In the genomic region with DNA sequence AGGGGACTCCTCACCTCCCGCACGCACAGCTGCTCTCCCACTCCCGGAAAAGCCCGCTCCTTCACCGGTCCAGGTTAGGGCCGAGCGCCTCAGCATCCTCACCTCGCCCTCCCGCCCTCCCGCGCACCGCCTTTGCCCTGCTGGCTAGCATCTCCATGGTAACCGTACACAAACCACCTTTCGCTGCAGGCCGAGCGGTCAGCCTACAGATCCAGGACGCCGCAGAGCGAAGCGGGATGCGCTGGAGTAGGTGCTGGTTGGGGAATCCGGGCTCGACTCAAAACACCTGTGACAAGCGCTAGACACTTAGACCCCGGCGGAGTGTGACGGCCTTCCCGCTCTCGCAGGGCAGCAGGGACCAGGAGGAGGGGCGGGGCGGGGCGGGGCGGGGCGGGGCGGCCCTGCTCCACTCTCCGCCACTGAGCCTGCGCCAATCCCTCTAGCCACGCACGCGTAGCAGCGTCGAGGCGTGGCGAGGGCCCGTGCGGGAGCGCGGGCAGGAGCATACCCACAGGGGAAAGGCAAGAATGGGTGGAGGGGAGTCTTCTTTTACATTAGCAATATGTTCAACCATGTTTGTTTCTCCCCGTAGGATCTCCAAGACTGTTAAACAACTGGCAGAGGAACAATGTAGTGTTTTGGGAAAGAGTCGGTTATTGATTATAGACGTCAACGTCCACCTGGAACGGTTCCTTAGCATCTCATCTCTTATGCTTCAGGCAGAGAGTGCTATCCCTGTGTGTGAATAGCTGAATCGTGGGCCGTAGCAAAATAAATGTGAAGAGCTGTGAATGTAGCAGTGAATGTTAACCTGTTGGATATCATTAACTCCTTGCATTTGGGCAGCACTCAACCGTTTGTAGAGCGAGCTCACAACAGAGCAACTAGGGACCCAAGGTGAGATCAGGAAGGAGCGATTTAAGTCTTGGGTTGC, we compare ENCODE assay signal across 8 mouse cellular contexts. TPM values are rescaled to one million over a fixed set of nuclear protein-coding genes. Genes with fewer than 3 reads are reported as not detected.
A peak's percentile ranks its signal among the peaks of the same experiment; 100 is the strongest.
DNase-seq lines count a peak whose midpoint lies in the region; ATAC-seq and TF ChIP-seq lines count a peak whose summit lies in the region.

A gene (minus strand): TSS at position 427 of the 934 bp plus-strand sequence.

- peaks cover 2% of the 10 kb centered on the region; the same call in 1 of the 2 replicates for H3K4me1 ChIP-seq in cortical plate, adult 2 months (ENCODE audit: control insufficient read depth, insufficient read depth, low read length)

- ATAC-seq in inflammation-experienced regulatory T-cells, adult 6 months: peak; percentile 87
- peak; percentile 93 for ATAC-seq in megakaryocyte progenitor cell, adult 5-6 weeks (replicated peaks; ENCODE audit: poor library complexity)

- TF ChIP-seq POLR2A in cortical plate, adult 2 months (IDR thresholded peaks at IDR 0.05; ENCODE audit: extremely low read depth, insufficient read depth, low read length): peak; percentile 95

- no peak for TF ChIP-seq CTCF in cortical plate, adult 2 months (IDR thresholded peaks at IDR 0.05; ENCODE audit: extremely low read depth, insufficient read depth, low read length)

- H3K27ac ChIP-seq in cortical plate, adult 2 months (ENCODE audit: insufficient read depth, low read length): no peak within 1 kb of the TSS

- H3K4me3 ChIP-seq in cortical plate, adult 2 months (ENCODE audit: insufficient read depth, low read length): peak within 1 kb of the TSS; percentile 75

- intact Hi-C loops in gastrocnemius, postnatal 14 days (cut with DNase I; ENCODE audit: low total_unique reads): no loop called here
- intact Hi-C loops in left cerebral cortex, postnatal 14 days (cut with DNase I): loop anchor here (5.0 kb wide), 1 partner anchor 259 kb away; a partner anchor contains a TSS

- peak; percentile 56 to 68 for DNase-seq in adrenal gland, adult 18-20 months (ENCODE audit: low spot score in 2 of 2)
- peak; percentile 70 for DNase-seq in gastrocnemius, postnatal 14 days
- DNase-seq in left cerebral cortex, postnatal 14 days (ENCODE audit: low spot score in 2 of 2): peak; percentile 61 to 78
- peak; percentile 73 for DNase-seq in right cerebral cortex, postnatal 14 days
- DNase-seq in yolk sac, embryonic 10.5 days (ENCODE audit: low spot score): peak; percentile 82

RNA-seq across cellular contexts. Expression of the gene that starts here (rescaled TPM):
- 1 to 10 TPM; 1.2 to 2.0 TPM for total RNA-seq in adrenal gland, adult 18-20 months (2021)
- 14.4 and 14.5 TPM in 2 replicates for polyA plus RNA-seq in cortical plate, adult 2 months (2012; rRNA removed)
- under 1 TPM; 0.29 to 0.47 TPM for total RNA-seq in gastrocnemius, postnatal 14 days (2021)
- under 1 TPM; 0.49 to 0.89 (median 0.77) TPM for polyA plus RNA-seq in inflammation-experienced regulatory T-cells, adult 6 months (2017; shearing (Covaris generic))
- total RNA-seq in left cerebral cortex, postnatal 14 days (2021): 10 to 100 TPM; 14.2 to 18.0 TPM
- 0.85 and 1.7 TPM in 2 replicates for total RNA-seq in megakaryocyte progenitor cell, adult 5-6 weeks (2015)
- 0.46 TPM in 1 of 2 replicates, not detected in the other for total RNA-seq in megakaryocyte progenitor cell, adult 5-6 weeks (2017)

Comparison
In these comparisons a context has a peak if more than half of its experiments do, and no peak if none do; other contexts are left out.
1. RNA of the gene that starts here (total RNA-seq): 14.2 to 18.0 TPM in left cerebral cortex, postnatal 14 days; 1.2 to 2.0 TPM in adrenal gland, adult 18-20 months, 0.46 to 1.7 TPM in megakaryocyte progenitor cell, adult 5-6 weeks and 0.29 to 0.47 TPM in gastrocnemius, postnatal 14 days; every median in the first group is over 4 times any median in the second.
2. Peak in DNase-seq in gastrocnemius, postnatal 14 days; RNA of the gene not detected or under 1 TPM.
3. Peak in ATAC-seq in inflammation-experienced regulatory T-cells, adult 6 months; RNA of the gene not detected or under 1 TPM.
4. Peak in every context shown above with its lines, with median percentiles within 50 percentile points of each other: DNase-seq.